Mouse (Mus musculus) gastrocnemius, adult 18-20 months (tissue): ENCODE results near the gene Rnf212. TPM values are rescaled to one million over a fixed set of nuclear protein-coding genes. Genes with fewer than 3 reads are reported as not detected.
"Not testable (repeated sequence)": the region's sequence is repeated elsewhere in the genome, so short reads cannot be mapped to it uniquely, and the experiment has no call there.

Source experiments
- DNase-seq: peaks from one replicate; pipeline ENCODE4 v3.0.0; 2021; ENCODE audit warnings: low spot score
- long read RNA-seq, 2 experiments: library from polyadenylated mRNA; stranded (forward); transcript quantifications; one replicate each; pipeline ENCODE4 v2.0.0; 2021
- total RNA-seq, 2 experiments: library from RNA; stranded (reverse); gene quantifications; 2 replicates each; pipeline ENCODE4 v1.2.3; 2021

Rnf212 gene
- total RNA-seq, result not detected
- long read RNA-seq, experiment 1, result 0 reads
- long read RNA-seq, experiment 2, result 0 reads

DNA sequence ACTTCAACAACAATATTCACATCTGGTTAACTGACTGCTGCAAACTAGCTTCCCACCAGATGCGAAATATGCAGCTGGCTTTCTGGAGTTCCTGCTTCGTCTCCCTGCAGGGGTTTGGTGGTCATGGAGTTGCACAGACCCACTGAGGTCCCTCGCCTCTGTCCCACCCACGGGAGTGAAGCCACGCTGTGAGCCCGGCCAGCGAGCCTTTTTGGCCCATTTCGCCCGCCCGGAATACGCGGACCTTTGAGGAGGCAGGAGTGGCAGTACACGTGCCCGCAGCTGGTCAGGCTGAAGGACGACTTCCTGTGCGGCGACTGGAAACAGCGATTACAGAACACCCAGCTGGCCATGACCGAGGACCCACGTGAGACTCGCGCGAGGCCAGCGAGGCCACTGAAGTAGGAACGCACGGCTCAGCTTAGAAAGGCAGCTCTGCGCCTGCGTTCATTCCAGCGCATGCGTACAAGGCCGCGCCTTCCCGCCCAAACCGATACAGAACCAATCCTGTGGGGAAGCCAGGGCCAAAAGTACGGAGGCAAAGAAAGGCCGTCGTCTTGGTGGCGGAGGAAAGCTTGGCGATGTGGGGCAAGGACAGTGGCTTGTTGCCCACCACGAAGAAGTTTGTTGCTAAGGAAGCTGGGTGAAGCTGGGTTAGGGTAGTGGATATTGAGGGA, at the start of gene Rnf212:
Gene Rnf212 (minus strand): TSS at position 353 of the 677 bp plus-strand sequence.
- DNase-seq, result no peak

GRCm38 (mm10) chr5:108823276-108823675, 48.5 kb upstream of the Rnf212 start:
- no peak for DNase-seq

DNA sequence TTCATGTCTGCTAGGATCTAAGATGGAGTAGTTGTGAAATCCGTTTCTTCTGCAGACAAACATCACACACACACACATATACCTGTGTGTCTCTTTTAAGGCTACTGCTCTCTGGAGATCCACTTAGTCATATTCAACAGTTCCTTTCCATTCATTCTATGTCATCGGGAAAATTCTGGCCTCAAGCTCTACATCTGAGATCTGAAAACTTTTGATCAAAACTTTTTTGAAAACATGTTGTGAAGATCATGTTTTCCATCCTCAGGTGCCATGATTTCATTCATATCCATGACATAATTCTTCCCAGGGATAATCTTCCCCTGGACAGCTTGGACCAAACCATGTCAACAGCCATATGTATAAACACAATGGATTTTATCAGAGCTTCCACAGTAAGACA, 34.0 kb upstream of the Rnf212 start, which contains the start of gene Vmn2r8:
Gene Vmn2r8 (minus strand): TSS at position 101 of the 400 bp plus-strand sequence.
- DNase-seq, result not testable (repeated sequence)

- no peak for DNase-seq
These were observed 28.9 kb upstream of the Rnf212 start for GRCm38 (mm10) chr5:108803646-108804045.

DNA sequence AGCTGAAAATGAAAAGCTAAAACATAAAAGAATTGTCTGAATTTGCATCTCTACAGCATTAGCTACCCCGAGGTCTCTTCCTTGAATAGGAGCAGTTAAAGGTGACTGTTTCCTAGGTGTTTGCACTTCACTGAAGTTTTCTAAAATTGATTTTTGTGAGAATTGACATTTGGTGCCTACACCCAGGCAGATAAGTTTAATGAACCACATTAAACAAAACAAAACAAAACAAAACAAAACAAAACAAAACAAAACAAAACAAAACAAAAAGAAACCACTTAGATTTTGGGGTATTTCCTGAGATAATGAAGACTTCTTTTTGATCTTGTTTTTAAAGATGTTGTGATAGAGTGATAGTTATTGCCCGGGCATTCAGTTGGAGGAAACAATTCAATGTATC, 20.5 kb upstream of the Rnf212 start, which contains the start of gene Tmed11:
Gene Tmed11 (minus strand): TSS at position 101 of the 400 bp plus-strand sequence.
- not testable (repeated sequence) for DNase-seq

DNA sequence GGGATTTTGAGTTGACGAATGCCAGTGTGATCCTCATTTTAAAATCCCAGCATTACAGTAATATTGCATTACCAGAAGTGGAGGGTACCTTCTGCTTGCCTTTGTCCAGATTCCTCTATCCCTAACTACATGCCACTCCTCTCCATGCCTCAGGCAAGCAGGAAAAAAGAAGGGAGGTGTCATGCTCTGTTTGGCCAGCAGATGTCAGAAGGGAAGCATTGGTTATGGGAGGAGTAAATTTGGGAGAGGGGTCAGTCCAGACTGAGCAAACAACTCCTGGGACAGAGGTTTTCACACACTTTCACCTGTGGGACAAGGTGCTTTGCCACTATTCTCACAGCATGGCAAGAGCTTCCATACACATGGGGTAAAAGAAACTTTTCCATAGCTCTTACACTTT, 15.6 kb upstream of the Rnf212 start:
- not testable (repeated sequence) for DNase-seq

DNA sequence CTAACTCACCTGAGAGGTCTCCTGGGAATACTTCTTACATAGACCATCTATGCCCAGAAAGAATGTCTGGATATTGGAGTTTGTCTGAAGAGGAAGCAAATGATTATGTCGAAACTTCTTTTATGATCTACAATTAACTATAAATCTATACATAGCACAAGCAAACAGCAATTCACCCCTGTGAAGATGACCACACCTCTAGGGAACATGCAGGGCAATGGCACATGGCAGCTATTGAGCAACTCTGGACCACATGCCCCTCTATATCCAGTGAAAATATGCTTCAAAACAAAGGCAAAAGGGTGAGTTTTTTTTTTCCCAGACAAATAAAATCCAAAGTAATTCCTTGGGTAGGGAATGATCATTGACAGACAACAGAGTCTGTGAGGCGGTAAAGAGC, 14.8 kb downstream of the Rnf212 start:
- DNase-seq, result no peak

GRCm38 (mm10) chr5:108758396-108758795, 16.4 kb downstream of the Rnf212 start:
- no peak for DNase-seq

GRCm38 (mm10) chr5:108751258-108751657, 23.5 kb downstream of the Rnf212 start:
- DNase-seq, result not testable (repeated sequence)

GRCm38 (mm10) chr5:108750328-108751210, 24.2 kb downstream of the Rnf212 start:
- DNase-seq, result no peak

DNA sequence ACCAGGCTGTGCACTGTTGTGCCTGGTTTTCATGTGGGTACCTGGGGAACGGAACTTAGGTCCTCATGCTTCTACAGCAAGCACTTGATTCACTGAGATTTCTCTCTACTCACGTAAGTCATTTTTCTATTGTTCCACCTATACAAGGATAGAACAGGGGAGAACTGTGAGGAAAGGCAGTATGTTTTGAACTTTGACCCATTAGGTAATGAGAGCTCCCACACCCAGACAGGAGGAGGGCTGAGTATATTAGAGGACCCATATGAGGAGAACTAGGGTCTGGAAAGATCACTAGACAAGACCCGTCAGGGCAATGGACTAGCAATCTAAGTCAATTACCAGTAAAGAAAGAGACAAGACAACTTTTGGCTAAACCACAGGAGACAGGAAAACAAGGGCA, 30.2 kb downstream of the Rnf212 start:
- DNase-seq, result no peak

DNA sequence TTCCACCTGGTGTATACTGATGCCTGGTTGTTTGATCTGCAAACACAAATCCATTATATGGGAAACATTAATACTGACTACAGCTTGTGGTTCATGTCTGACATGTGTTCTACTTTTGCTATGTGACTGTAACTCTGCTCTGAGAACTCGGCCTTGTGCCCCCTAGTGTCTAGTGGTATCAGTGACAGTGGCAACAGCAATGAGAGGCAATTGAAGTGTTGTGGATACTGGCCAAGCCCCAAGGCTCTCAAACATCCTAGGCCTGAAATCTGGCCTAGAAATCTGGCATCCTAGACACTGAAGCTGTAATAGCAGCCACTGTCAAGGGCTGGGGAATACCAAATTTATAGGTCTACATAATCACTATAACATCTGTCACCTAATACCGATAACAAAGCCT, 30.9 kb downstream of the Rnf212 start:
- DNase-seq, result no peak

GRCm38 (mm10) chr5:108742596-108742995, 32.2 kb downstream of the Rnf212 start:
- no peak for DNase-seq

DNA sequence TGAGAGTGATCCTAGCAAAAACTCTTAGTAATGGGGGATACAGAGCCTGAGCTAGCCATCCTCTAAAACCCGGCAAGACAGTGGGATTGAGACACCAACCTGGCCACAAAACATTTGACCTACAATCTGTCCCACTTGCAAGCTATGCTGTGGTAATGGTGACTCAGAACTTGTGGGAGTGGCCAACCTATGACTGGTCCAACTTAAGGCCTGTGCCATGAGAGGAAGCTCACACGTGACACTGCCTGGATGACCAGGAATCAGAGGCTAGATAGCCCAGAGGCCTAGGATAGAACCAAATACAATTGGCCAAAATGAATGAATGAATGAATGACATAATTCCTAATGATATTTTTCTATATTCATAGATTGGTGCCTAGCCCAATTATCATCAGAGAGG, 32.9 kb downstream of the Rnf212 start:
- no peak for DNase-seq

DNA sequence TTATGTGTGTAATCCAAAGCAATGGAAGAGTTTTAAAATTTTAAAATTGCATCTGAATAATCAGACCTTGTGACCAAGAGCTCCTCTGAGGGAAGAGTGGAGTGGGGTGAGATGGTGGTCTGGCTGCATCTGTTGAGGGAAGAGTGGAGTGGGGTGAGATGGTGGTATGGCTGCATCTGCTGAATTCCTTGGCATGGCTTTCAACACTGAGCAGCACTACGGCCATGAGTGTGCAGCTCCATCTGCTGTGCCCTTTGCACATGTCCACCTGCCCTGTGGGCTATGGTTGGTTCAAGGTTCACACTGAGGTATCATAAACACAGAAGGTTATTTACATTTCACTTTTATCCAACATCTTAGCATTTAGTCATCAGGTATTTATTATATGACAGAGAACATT, 47.4 kb downstream of the Rnf212 start:
- no peak for DNase-seq

DNA sequence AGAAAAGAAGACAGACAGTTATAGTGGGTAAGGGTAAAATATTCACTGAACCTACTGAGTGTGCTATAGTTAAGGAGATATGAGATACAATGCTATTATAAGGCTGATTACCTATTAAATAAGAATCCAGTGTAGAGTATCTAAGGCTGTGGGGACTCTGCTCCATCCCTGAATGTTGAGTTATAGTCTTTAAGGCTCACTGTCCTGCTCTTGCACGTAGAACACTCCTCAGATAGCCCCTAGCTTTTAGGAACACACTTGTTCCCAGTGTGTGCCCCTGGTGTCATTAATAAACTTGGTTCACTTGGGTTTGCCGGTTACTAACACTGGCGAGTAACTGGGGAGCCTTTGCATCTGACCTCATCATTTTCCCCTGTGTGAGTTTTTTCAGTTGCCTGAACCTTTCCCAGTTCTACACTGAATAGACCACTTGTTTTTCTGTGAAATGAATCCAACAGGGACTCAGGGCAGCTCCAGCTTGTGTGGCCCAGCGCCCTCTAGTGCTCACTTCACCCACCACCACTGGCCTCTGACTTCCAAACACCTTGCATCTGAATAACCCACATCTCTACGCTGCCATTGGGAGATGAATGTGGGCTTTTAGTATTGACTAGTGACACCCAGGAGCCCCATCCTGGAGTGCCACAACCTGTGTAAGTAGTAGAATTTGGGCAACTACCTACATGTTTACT, 48.1 kb downstream of the Rnf212 start:
- DNase-seq, result peak; percentile 62

DNA sequence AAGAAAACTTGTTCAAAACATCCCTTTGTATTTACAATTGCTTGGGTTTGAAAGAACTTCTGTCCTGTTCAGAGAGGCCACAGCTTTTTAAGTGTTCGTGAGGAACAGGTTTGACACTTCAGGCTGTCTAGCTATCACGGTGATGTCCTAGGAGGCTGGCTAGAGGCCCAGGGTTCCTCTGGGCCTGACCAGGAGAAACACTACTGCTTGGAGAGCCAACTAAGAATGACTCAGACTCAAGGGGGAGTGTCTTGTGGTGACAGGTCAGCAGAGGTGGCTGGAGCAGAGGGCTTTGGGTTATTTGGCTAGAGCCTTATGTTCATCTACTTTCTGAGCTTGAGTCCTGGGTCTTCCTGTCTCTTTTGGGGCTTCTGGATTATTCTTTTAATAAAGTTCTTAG, 50.8 kb downstream of the Rnf212 start:
- no peak for DNase-seq

DNA sequence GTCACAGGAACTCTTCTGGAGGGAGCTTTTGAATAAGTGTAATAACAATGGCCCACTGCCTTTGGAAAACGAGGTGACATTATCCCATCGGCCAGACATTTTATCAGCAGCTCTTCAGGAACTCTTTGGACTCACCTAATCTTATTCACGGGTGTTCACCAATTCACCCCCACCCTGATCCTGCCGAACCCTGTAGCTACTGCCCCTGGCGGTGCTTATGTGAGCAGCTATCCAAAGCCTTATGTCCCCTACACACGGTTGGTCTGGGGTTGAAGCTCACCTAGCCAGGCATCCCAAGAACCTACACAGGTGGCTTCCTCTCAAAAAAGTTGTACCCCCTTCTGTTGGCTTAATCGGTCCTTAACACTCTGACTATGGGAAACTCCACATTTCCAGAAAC, 55.0 kb downstream of the Rnf212 start:
- DNase-seq, result no peak

- DNase-seq, result no peak
These were observed 56.7 kb downstream of the Rnf212 start for GRCm38 (mm10) chr5:108718051-108718450.

GRCm38 (mm10) chr5:108715974-108716373, 58.8 kb downstream of the Rnf212 start:
- DNase-seq, result no peak

GRCm38 (mm10) chr5:108714149-108714548, 60.6 kb downstream of the Rnf212 start:
- no peak for DNase-seq

- no peak for DNase-seq
These were observed 61.1 kb downstream of the Rnf212 start for GRCm38 (mm10) chr5:108713691-108714090.
